Mouse (Mus musculus): ENCODE data around the gene Ubap2. TPM values are rescaled to one million over a fixed set of nuclear protein-coding genes. Genes with fewer than 3 reads are reported as not detected.
A peak's percentile ranks its signal among the peaks of the same experiment; 100 is the strongest.

The Ubap2 gene
- polyA plus RNA-seq, 1 experiment from 2014 or later: 64.4 TPM

DNA sequence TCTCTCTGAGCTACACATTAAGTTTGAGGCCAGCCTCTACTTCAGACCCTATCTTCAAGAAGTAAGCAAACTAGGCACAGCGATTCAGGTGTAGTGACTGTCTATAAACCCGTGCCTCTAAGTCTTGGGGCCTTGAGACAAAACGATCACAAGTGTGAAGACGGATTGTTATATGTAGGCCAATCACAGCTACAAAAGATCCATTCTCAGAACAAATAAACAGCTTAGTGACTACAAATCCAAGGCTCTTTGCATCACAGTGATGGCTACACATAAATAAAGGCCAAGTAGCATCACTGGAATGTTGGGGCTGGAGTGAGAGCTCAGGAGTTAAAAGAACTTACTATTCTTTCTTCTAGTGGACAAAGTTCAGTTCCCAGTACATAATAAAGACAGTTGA, 15.9 kb downstream of the Ubap2 start:
- no peak overlapping the region for H3K27ac ChIP-seq (replicated peaks)
- H3K36me3 ChIP-seq: peaks cover 7% of the 10 kb centered on the region; the same call in 1 of the 2 replicates
- H3K4me2 ChIP-seq (replicated peaks): no peak overlapping the region
- no peaks in the 10 kb centered on the region for H3K9me3 ChIP-seq (replicated peaks)
- no peak overlapping the region for H3K4me3 ChIP-seq (replicated peaks)
- no peak overlapping the region for H3K9ac ChIP-seq
- WGBS: 89% methylated on average over 4 of the region's 4 CpGs
- no peak for ATAC-seq (ENCODE audit: insufficient number of reproducible peaks, low FRiP score, low TSS enrichment, low read depth)
- H3K4me1 ChIP-seq: peaks cover 6% of the 10 kb centered on the region; the same call in 1 of the 2 replicates
- H3K27me3 ChIP-seq: no peaks in the 10 kb centered on the region

DNA sequence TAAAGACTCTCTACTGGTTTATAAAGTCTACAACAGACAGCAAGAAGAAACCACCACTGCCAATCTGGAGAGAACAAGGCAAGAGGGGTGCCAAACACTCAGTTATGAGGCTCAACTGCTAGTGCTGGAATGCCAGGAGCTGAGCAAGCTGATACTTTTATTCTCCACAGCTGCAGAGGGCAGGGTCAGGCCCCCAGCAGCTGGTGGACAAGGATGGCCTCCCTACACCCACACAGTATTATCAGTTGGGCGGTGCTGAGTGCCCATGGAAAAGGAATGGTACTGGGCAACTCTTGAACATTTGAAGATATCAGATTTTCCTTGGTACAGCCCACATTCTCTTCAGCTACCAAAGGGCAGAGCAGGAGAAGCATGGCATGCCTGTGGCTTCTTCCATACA, 17.2 kb downstream of the Ubap2 start:
- H3K4me2 ChIP-seq (replicated peaks): no peak overlapping the region
- no peak overlapping the region for H3K4me3 ChIP-seq (replicated peaks)
- H3K36me3 ChIP-seq: peaks cover 4% of the 10 kb centered on the region; the same call in 1 of the 2 replicates
- peaks cover 6% of the 10 kb centered on the region; the same call in 1 of the 2 replicates for H3K4me1 ChIP-seq
- H3K9ac ChIP-seq: no peak overlapping the region
- H3K27ac ChIP-seq (replicated peaks): 0 out of 2 replicates have a peak overlapping the region, but pooled peaks have one; percentile 51
- H3K9me3 ChIP-seq (replicated peaks): no peaks in the 10 kb centered on the region
- 78% methylated on average over 1 of the region's 1 CpGs for WGBS
- no peaks in the 10 kb centered on the region for H3K27me3 ChIP-seq
- peak; percentile 63; the same call in 1 of the 2 replicates for ATAC-seq (ENCODE audit: insufficient number of reproducible peaks, low FRiP score, low TSS enrichment, low read depth)

DNA sequence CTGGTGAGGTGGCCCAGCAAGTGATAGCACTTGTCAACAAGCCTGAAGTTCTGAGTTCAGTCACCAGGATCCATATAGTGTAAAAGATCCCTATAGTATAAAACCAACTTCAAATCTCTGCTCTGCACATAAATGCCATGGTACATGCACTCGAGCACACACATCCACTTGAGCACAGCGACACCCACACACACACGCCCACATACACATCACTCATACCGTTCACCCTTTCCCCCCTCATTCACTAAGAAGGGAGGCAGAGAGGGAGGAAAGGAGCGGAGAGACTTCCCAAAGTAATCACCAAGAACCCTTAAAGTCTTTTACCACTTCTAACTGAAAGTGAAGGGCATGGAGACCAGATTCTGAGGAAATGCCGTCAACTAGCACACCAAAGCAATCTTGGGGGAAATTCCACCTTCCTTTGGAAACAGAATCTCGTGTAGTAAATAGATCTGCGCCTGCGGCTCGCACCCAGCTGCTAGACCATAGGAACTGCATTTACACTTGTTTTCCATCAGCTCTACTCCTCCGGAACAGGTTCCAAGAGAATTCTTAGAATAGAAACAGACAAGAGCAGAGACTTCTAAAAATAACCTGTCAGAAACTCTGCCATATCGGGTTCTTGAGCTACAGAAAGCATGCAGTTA, 19.3 kb downstream of the Ubap2 start:
- H3K27me3 ChIP-seq: no peaks in the 10 kb centered on the region
- H3K9ac ChIP-seq: no peak overlapping the region
- WGBS: 75% methylated on average over 12 of the region's 12 CpGs
- no peak for ATAC-seq (ENCODE audit: insufficient number of reproducible peaks, low FRiP score, low TSS enrichment, low read depth)
- no peak overlapping the region for H3K4me2 ChIP-seq (replicated peaks)
- H3K4me3 ChIP-seq (replicated peaks): no peak overlapping the region
- H3K4me1 ChIP-seq: peaks cover 6% of the 10 kb centered on the region; the same call in 1 of the 2 replicates
- H3K27ac ChIP-seq (replicated peaks): 0 out of 2 replicates have a peak overlapping the region, but pooled peaks have one; percentile 22
- H3K9me3 ChIP-seq (replicated peaks): no peaks in the 10 kb centered on the region
- H3K36me3 ChIP-seq: peaks cover 9% of the 10 kb centered on the region

DNA sequence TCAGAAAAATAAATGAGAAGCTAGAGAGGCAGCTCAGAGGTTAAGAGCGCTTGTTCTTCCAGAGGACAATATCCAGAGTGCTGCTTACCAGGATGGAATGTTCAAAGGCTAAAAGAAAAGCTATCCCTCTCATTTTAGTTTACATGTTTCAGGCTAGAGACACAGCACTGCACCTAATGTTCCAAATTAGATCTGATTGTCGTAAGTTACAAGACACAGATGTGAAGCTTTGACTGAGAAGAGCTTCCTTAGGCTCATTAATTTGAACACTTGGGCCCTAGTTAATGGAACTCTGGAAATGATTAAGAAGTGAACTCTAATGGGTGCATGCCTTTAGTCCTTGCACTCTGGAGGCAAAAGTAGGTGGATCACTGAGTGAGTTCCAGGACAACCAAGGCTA, 21.2 kb downstream of the Ubap2 start:
- peaks cover 6% of the 10 kb centered on the region; the same call in 1 of the 2 replicates for H3K4me1 ChIP-seq
- no peak overlapping the region for H3K4me3 ChIP-seq (replicated peaks)
- no peaks in the 10 kb centered on the region for H3K27me3 ChIP-seq
- no peak for ATAC-seq (ENCODE audit: insufficient number of reproducible peaks, low FRiP score, low TSS enrichment, low read depth)
- H3K9me3 ChIP-seq (replicated peaks): no peaks in the 10 kb centered on the region
- WGBS: 67% methylated on average over 2 of the region's 2 CpGs
- H3K9ac ChIP-seq: no peak overlapping the region
- no peak overlapping the region for H3K4me2 ChIP-seq (replicated peaks)
- peaks cover 20% of the 10 kb centered on the region for H3K36me3 ChIP-seq
- H3K27ac ChIP-seq (replicated peaks): no peak overlapping the region

DNA sequence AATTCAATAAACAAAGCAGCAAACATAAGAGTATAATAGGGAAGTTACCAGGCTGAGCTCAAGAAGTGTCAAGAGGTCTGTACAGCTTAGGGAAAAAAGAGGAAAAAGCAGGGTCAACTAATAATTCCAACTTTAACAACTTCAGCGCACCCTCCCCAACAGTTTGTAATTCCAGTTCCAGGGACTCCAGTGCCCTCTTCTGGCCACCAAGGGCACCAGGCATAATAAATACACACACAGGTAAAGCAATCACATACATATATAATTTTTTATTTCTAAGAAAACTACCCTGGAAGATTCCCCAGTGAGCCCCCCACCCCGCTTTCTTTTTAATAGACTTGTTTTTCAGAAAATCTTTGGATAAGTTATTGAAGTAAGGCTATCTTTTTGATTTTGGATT, 29.5 kb downstream of the Ubap2 start:
- H3K4me1 ChIP-seq: no peaks in the 10 kb centered on the region
- no peak overlapping the region for H3K9ac ChIP-seq
- no peaks in the 10 kb centered on the region for H3K9me3 ChIP-seq (replicated peaks)
- H3K27ac ChIP-seq (replicated peaks): no peak overlapping the region
- H3K27me3 ChIP-seq: no peaks in the 10 kb centered on the region
- no peak overlapping the region for H3K4me3 ChIP-seq (replicated peaks)
- 96% methylated on average over 2 of the region's 2 CpGs for WGBS
- peaks cover 49% of the 10 kb centered on the region for H3K36me3 ChIP-seq
- no peak overlapping the region for H3K4me2 ChIP-seq (replicated peaks)
- no peak for ATAC-seq (ENCODE audit: insufficient number of reproducible peaks, low FRiP score, low TSS enrichment, low read depth)

DNA sequence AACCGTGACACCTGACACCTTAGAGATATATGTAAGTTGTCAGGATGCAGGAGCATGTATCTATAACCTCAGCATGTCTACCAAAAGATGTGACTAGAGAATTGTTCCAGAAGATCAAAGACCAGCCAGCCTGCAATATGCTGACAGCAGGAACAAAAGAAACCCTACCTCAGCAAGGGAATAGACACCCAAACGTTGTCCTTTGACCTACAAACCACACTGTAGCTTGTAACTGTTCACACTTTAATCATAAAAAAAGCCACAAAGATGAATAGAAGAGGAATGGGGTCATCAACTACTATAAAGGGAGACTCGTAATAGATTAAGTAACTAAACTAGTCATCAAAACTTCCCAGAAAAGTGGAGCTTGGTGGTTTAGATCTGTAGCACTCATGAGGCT, 34.0 kb downstream of the Ubap2 start:
- Histone ChIP-seq H3K4me1 (no peaks in the 10 kb centered on the region), H3K9me3 (replicated peaks) (no peaks in the 10 kb centered on the region), H3K27me3 (no peaks in the 10 kb centered on the region), H3K4me2 (replicated peaks) (no peak overlapping the region), H3K9ac (no peak overlapping the region), H3K27ac (replicated peaks) (no peak overlapping the region), H3K36me3 (peaks cover 28% of the 10 kb centered on the region), H3K4me3 (replicated peaks) (no peak overlapping the region)
- ATAC-seq (ENCODE audit: insufficient number of reproducible peaks, low FRiP score, low TSS enrichment, low read depth): no peak
- 79% methylated on average over 3 of the region's 3 CpGs for WGBS

DNA sequence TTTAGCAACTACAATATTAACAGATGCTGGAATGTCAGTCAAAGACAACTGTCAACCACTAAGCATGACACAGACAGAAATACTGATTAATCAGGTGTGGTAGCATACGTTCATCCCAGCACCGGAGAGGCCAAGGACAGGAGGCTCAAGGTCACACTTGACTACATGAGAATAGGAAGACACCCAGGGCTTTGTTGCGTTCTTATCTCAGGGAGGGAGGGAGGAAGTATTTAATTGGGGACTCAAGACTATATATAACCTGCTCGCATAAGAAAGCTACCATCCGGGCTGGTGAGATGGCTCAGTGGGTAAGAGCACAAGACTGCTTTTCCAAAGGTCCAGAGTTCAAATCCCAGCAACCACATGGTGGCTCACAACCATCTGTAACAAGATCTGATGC, 39.3 kb downstream of the Ubap2 start:
- H3K4me3 ChIP-seq (replicated peaks): no peak overlapping the region
- no peaks in the 10 kb centered on the region for H3K4me1 ChIP-seq
- ATAC-seq (ENCODE audit: insufficient number of reproducible peaks, low FRiP score, low TSS enrichment, low read depth): no peak
- H3K27me3 ChIP-seq: no peaks in the 10 kb centered on the region
- no peak overlapping the region for H3K4me2 ChIP-seq (replicated peaks)
- H3K27ac ChIP-seq (replicated peaks): no peak overlapping the region
- peaks cover 56% of the 10 kb centered on the region for H3K36me3 ChIP-seq
- no peak overlapping the region for H3K9ac ChIP-seq
- H3K9me3 ChIP-seq (replicated peaks): no peaks in the 10 kb centered on the region
- WGBS: 91% methylated on average over 5 of the region's 5 CpGs

DNA sequence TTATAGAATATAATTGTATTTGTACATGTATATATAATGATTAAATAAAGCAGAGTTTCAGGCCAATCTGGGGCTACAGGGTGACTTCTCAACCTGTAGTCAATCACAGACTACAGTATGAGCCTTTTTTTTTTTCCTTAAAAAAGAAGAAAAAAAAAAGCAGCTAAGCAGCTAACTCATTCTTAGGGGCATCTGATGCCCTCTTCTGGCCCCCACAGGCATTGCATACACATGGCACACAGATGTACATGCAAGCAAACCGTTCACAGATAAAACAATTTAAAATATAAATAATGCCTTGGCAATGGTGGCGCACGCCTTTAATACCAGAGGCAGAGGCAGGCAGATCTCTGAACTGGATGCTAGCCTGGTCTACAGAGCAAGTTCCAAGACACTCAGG, 48.6 kb downstream of the Ubap2 start:
- no peak for ATAC-seq (ENCODE audit: insufficient number of reproducible peaks, low FRiP score, low TSS enrichment, low read depth)
- WGBS: 80% methylated on average over 3 of the region's 3 CpGs
- no peak overlapping the region for H3K4me3 ChIP-seq (replicated peaks)
- H3K4me1 ChIP-seq: no peaks in the 10 kb centered on the region
- no peak overlapping the region for H3K27ac ChIP-seq (replicated peaks)
- H3K27me3 ChIP-seq: no peaks in the 10 kb centered on the region
- peaks cover 91% of the 10 kb centered on the region for H3K36me3 ChIP-seq
- H3K9me3 ChIP-seq (replicated peaks): no peaks in the 10 kb centered on the region
- H3K4me2 ChIP-seq (replicated peaks): no peak overlapping the region
- no peak overlapping the region for H3K9ac ChIP-seq

DNA sequence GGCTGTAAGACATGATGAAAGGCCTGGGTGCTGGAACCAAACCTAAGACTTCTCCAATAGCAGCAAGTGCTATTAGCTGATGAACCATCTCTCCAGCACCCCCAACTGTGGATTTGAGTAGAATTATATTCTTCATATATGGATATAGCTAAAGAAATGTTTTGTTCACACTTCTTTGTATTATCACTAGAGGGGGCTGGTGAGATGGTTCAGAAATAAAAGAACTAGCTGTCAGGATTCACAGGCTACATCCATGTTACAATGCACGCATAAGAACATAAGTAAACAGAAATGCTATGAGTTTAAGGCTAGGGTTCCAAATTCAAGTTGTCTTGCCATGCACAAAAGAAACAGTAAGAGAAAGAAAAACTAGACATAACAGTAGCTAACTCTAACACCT, 49.5 kb downstream of the Ubap2 start:
- 71% methylated on average over 1 of the region's 1 CpGs for WGBS
- peaks cover 91% of the 10 kb centered on the region for H3K36me3 ChIP-seq
- H3K4me2 ChIP-seq (replicated peaks): no peak overlapping the region
- H3K9me3 ChIP-seq (replicated peaks): no peaks in the 10 kb centered on the region
- no peak for ATAC-seq (ENCODE audit: insufficient number of reproducible peaks, low FRiP score, low TSS enrichment, low read depth)
- H3K4me1 ChIP-seq: no peaks in the 10 kb centered on the region
- H3K27ac ChIP-seq (replicated peaks): no peak overlapping the region
- H3K9ac ChIP-seq: no peak overlapping the region
- no peaks in the 10 kb centered on the region for H3K27me3 ChIP-seq
- H3K4me3 ChIP-seq (replicated peaks): no peak overlapping the region

DNA sequence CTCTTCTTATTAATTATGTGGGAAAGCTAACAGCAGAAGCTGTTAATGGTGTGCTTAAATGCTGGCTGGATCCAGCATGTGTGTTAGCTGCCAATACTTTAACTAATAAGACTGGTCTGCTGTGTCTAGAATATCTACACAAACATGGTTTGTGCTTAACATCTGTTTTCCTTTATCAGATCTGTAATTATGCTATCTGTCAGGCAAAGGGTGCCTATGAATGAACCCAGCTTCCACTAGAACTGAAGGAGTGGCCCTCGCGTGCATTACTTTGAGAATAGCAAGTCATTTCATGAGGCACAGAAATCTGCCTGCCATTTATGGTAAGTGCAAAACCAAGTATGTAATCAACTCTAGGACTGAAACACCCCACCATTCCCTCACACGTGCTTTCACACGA, 66.9 kb downstream of the Ubap2 start:
- Histone ChIP-seq H3K9ac (no peak overlapping the region), H3K4me1 (no peaks in the 10 kb centered on the region), H3K4me3 (replicated peaks) (no peak overlapping the region), H3K4me2 (replicated peaks) (no peak overlapping the region), H3K27me3 (no peaks in the 10 kb centered on the region), H3K36me3 (peaks cover 86% of the 10 kb centered on the region), H3K9me3 (replicated peaks) (no peaks in the 10 kb centered on the region), H3K27ac (replicated peaks) (no peak overlapping the region)
- WGBS: 75% methylated on average over 4 of the region's 4 CpGs
- no peak for ATAC-seq (ENCODE audit: insufficient number of reproducible peaks, low FRiP score, low TSS enrichment, low read depth)

DNA sequence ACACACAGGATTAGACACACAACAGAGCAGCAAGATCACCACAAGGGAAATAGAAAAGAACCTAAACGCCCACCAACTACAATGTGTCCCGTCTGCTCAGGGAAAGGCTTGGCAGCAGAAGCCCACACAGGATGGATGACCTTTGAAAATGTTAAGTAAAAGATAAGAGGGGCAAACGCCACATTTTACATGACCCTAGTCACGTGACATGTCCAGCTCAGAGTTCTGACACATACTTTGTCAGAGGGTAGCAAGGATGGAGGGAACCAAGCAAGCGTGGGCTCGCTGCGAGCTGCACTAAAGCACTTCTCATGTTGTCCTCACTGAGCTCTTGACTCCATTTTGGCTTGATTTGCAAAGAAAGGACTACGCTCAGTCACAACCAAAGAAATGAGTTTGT, 69.2 kb downstream of the Ubap2 start:
- Histone ChIP-seq H3K4me1 (no peaks in the 10 kb centered on the region), H3K27me3 (no peaks in the 10 kb centered on the region), H3K4me3 (replicated peaks) (no peak overlapping the region), H3K4me2 (replicated peaks) (no peak overlapping the region), H3K9me3 (replicated peaks) (no peaks in the 10 kb centered on the region), H3K27ac (replicated peaks) (no peak overlapping the region), H3K9ac (no peak overlapping the region), H3K36me3 (peaks cover 94% of the 10 kb centered on the region)
- WGBS: 91% methylated on average over 8 of the region's 8 CpGs
- no peak for ATAC-seq (ENCODE audit: insufficient number of reproducible peaks, low FRiP score, low TSS enrichment, low read depth)

DNA sequence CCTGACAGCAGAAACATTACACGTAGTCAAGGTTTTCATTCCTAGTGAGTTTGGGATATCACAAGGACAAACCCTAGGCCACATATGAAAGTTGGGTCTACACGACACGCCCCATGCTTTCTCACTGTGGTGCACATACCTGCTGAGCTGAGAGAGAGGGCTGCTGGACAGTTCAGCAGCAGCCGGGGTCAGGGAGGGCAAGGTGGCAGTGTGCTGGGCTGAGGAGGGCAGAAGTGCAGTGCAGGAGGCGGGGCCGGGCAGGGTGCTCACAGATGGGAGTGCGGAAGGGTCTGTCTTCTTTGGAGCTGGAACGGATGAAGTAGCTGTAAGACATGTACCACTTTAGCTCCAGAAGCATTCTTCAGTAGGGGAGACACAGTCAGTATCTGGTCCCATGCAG, 72.8 kb downstream of the Ubap2 start:
- Histone ChIP-seq H3K27ac (replicated peaks) (no peak overlapping the region), H3K4me3 (replicated peaks) (no peak overlapping the region), H3K9me3 (replicated peaks) (no peaks in the 10 kb centered on the region), H3K4me2 (replicated peaks) (no peak overlapping the region), H3K4me1 (peaks cover 9% of the 10 kb centered on the region; the same call in 1 of the 2 replicates), H3K27me3 (no peaks in the 10 kb centered on the region), H3K9ac (no peak overlapping the region), H3K36me3 (peaks cover 94% of the 10 kb centered on the region)
- WGBS: 92% methylated on average over 8 of the region's 8 CpGs
- ATAC-seq (ENCODE audit: insufficient number of reproducible peaks, low FRiP score, low TSS enrichment, low read depth): no peak
